Mouse (Mus musculus) hindbrain, embryonic 11.5 days (tissue): Measurements from ENCODE around the gene Kcnma1. TPM values are rescaled to one million over a fixed set of nuclear protein-coding genes. Genes with fewer than 3 reads are reported as not detected.

ENCODE experiments used
- ATAC-seq: fragments of 200-750 bp; cut with Nextera tagmentation; 2 replicates; pipeline ENCODE4 v1.8.0; 2017; ENCODE audit warnings: mild to moderate bottlenecking, moderate TSS enrichment, moderate library complexity; ENCODE audit not compliant: low FRiP score
- DNase-seq: peaks from one replicate; pipeline ENCODE4 v3.0.0-alpha.2; 2015; ENCODE audit warnings: low spot score
- H3K27ac ChIP-seq: fragments of 300-500 bp; sonication (generic); 2 replicates; pipeline ENCODE4 v1.5.1; 2014; ENCODE audit warnings: mild to moderate bottlenecking, low read depth, low read length
- H3K27me3 ChIP-seq: fragments of 300-500 bp; sonication (generic); 2 replicates; pipeline ENCODE4 v1.6.1; 2014; ENCODE audit warnings: mild to moderate bottlenecking, low read length, moderate library complexity, mixed read lengths; ENCODE audit not compliant: control insufficient read depth, insufficient read depth
- H3K36me3 ChIP-seq: fragments of 300-500 bp; sonication (generic); 2 replicates; pipeline ENCODE4 v1.6.1; 2014; ENCODE audit warnings: mild to moderate bottlenecking, low read length, moderate library complexity, mixed read lengths; ENCODE audit not compliant: control insufficient read depth, insufficient read depth
- H3K4me1 ChIP-seq: fragments of 300-500 bp; sonication (generic); replicated peaks from 2 replicates; pipeline ENCODE4 v1.6.1; 2014; ENCODE audit warnings: low read length, mixed read lengths; ENCODE audit not compliant: control insufficient read depth, insufficient read depth
- H3K4me2 ChIP-seq: fragments of 300-500 bp; sonication (generic); replicated peaks from 2 replicates; pipeline ENCODE4 v1.6.1; 2014; ENCODE audit warnings: mild to moderate bottlenecking, low read depth, low read length
- H3K4me3 ChIP-seq: fragments of 300-500 bp; sonication (generic); 2 replicates; pipeline ENCODE4 v1.5.1; 2014; ENCODE audit warnings: low read depth, low read length
- H3K9ac ChIP-seq: fragments of 300-500 bp; sonication (generic); 2 replicates; pipeline ENCODE4 v1.6.1; 2014; ENCODE audit warnings: low read depth, low read length
- H3K9me3 ChIP-seq: fragments of 300-500 bp; sonication (generic); 2 replicates; pipeline ENCODE4 v1.6.1; 2016; ENCODE audit warnings: low read length; ENCODE audit not compliant: control insufficient read depth
- WGBS: fragments of 180-500 bp; shearing (Covaris S2); extraction: QIAGEN DNeasy Blood & Tissue Kit; methylation state at CpG from one replicate; pipeline ENCODE4 v1.1.7; 2014; 5-methylcytosine and 5-hydroxymethylcytosine counted together
- polyA plus RNA-seq: library from polyadenylated mRNA; unstranded; fragments of >200 nt; fragmentation: Nextera tagmentation; extraction: Ambion mirVana; gene quantifications from 2 replicates; pipeline ENCODE4 v1.2.1, GENCODE M21; 2014

Kcnma1 gene
- polyA plus RNA-seq, 1 experiment from 2014 or later, result 1.8 TPM

GRCm38 (mm10) chr14:23592826-23593447 is 421.4 kb downstream of the Kcnma1 start:
- H3K27ac ChIP-seq, result no peak overlapping the region
- ATAC-seq (peak; percentile 60; the same call in 1 of the 2 replicates), DNase-seq (peak; percentile 20)
- no peaks in the 10 kb centered on the region for H3K9me3 ChIP-seq
- no peak overlapping the region for H3K4me2 ChIP-seq
- WGBS, result 23% methylated on average over 6 of the region's 6 CpGs
- no peaks in the 10 kb centered on the region for H3K4me1 ChIP-seq
- H3K9ac ChIP-seq, result no peak overlapping the region
- no peak overlapping the region for H3K4me3 ChIP-seq
- H3K27me3 ChIP-seq, result no peaks in the 10 kb centered on the region
- H3K36me3 ChIP-seq, result no peaks in the 10 kb centered on the region

- Histone ChIP-seq H3K9me3 (no peaks in the 10 kb centered on the region), H3K36me3 (no peaks in the 10 kb centered on the region), H3K9ac (no peak overlapping the region), H3K4me2 (no peak overlapping the region), H3K27ac (no peak overlapping the region), H3K27me3 (no peaks in the 10 kb centered on the region), H3K4me1 (no peaks in the 10 kb centered on the region), H3K4me3 (no peak overlapping the region)
- DNase-seq (no peak), ATAC-seq (no peak)
- WGBS, result 79% methylated on average over 7 of the region's 7 CpGs
These were observed 424.4 kb downstream of the Kcnma1 start for GRCm38 (mm10) chr14:23589744-23590481.

GRCm38 (mm10) chr14:23587451-23587850 is 426.8 kb downstream of the Kcnma1 start:
- no peak for ATAC-seq
- Histone ChIP-seq H3K4me2 (no peak overlapping the region), H3K27ac (no peak overlapping the region), H3K4me1 (no peaks in the 10 kb centered on the region), H3K4me3 (no peak overlapping the region), H3K9me3 (no peaks in the 10 kb centered on the region), H3K27me3 (no peaks in the 10 kb centered on the region), H3K36me3 (no peaks in the 10 kb centered on the region), H3K9ac (no peak overlapping the region)
- DNase-seq, result no peak
- WGBS, result 81% methylated on average over 9 of the region's 9 CpGs

DNA sequence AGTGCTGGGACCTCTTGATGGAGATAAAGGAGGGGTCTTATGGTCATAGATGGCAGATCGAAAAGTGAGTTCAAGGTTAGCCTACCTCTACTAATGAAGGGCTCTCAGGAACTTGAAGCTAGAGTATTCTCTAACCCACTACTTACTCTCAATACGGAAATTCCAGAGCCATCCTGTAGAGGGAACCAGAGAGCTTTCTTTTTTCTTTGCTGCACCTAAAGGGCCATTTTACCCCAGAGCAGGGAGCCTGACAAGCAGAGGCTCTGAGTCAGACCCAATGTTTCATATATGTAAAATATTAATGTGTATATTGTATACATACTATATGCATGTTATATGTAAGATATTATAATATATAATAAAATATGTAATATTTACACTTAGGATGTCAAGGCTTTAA is 431.1 kb downstream of the Kcnma1 start:
- H3K9ac ChIP-seq, result no peak overlapping the region
- WGBS, result 27% methylated on average over 2 of the region's 2 CpGs
- H3K4me1 ChIP-seq, result no peaks in the 10 kb centered on the region
- no peak overlapping the region for H3K4me3 ChIP-seq
- H3K36me3 ChIP-seq, result no peaks in the 10 kb centered on the region
- H3K4me2 ChIP-seq, result no peak overlapping the region
- no peaks in the 10 kb centered on the region for H3K27me3 ChIP-seq
- peak; percentile 81 for DNase-seq
- H3K27ac ChIP-seq, result no peak overlapping the region
- no peak for ATAC-seq
- no peaks in the 10 kb centered on the region for H3K9me3 ChIP-seq

DNA sequence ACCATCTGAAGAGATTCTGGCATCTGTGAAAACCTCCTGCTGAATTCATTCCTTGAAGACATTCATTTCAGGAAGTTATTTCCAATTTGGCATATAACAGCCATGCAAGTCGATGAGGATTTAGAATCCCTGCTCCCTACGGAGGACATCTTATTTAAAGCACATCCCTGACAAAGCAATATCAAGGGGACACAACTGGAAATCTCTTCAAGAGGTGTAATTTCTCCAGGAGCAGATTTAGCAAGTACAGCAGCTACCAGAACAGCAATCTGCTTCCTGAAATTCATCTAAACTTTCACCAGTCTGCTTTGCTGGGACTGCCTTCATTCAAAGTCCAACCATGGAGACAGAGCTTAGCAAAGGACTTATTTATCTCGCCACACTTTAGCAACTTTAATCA is 433.0 kb downstream of the Kcnma1 start:
- no peak overlapping the region for H3K4me2 ChIP-seq
- H3K4me3 ChIP-seq, result no peak overlapping the region
- H3K4me1 ChIP-seq, result no peaks in the 10 kb centered on the region
- H3K27ac ChIP-seq, result no peak overlapping the region
- no peaks in the 10 kb centered on the region for H3K27me3 ChIP-seq
- no peaks in the 10 kb centered on the region for H3K36me3 ChIP-seq
- no peak for ATAC-seq
- 82% methylated on average over 3 of the region's 3 CpGs for WGBS
- no peak overlapping the region for H3K9ac ChIP-seq
- H3K9me3 ChIP-seq, result no peaks in the 10 kb centered on the region
- no peak for DNase-seq

DNA sequence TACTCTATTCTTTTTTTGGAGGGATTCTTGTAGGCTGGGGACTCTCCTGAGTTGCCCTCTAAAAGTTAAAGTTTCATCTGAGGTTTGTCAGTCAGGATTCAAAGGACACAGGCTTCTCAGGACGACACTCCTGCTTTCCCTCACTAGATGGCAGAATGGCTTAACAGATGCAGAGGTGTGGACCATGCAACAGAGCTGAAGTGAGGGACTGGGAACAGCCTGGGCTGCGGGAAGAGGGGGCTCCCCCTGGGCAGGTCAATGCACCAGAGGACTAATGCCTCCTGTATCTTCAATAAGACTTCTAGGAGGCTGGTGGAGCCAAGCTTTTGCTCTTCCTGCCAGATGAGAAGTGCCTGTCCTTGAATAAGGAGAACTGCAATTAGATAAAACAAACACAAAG is 438.3 kb downstream of the Kcnma1 start:
- no peak overlapping the region for H3K9ac ChIP-seq
- no peaks in the 10 kb centered on the region for H3K4me1 ChIP-seq
- no peak overlapping the region for H3K4me3 ChIP-seq
- peak; percentile 38 for DNase-seq
- H3K4me2 ChIP-seq, result no peak overlapping the region
- H3K36me3 ChIP-seq, result no peaks in the 10 kb centered on the region
- ATAC-seq, result no peak
- H3K9me3 ChIP-seq, result no peaks in the 10 kb centered on the region
- no peak overlapping the region for H3K27ac ChIP-seq
- 5% methylated on average over 2 of the region's 2 CpGs for WGBS
- no peaks in the 10 kb centered on the region for H3K27me3 ChIP-seq

DNA sequence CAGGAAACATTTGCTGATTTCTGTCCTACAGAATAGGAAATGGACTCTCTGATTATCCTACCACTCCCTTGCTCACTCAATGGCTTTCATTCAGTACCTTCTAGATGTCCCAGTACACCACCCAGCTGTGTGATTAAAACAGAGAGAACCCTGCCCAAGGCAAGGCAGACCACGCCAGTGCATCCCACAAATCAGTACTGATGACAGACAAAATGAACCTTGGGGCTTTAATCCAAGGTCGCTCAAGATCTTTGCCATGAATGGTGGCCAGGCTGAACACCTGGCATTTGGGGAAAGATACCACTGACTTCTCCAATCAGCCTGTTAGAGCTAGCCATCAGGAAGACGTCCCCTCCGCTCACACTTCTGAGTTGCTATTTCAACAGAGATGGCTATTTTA is 440.2 kb downstream of the Kcnma1 start:
- ATAC-seq (no peak), DNase-seq (no peak)
- H3K27me3 ChIP-seq, result no peaks in the 10 kb centered on the region
- no peaks in the 10 kb centered on the region for H3K9me3 ChIP-seq
- no peak overlapping the region for H3K4me3 ChIP-seq
- H3K27ac ChIP-seq, result no peak overlapping the region
- H3K4me2 ChIP-seq, result no peak overlapping the region
- 78% methylated on average over 4 of the region's 4 CpGs for WGBS
- no peaks in the 10 kb centered on the region for H3K36me3 ChIP-seq
- H3K4me1 ChIP-seq, result no peaks in the 10 kb centered on the region
- no peak overlapping the region for H3K9ac ChIP-seq

GRCm38 (mm10) chr14:23573385-23573784 is 440.9 kb downstream of the Kcnma1 start:
- Histone ChIP-seq H3K27ac (no peak overlapping the region), H3K4me1 (no peaks in the 10 kb centered on the region), H3K4me3 (no peak overlapping the region), H3K9ac (no peak overlapping the region), H3K36me3 (no peaks in the 10 kb centered on the region), H3K27me3 (no peaks in the 10 kb centered on the region), H3K4me2 (no peak overlapping the region), H3K9me3 (no peaks in the 10 kb centered on the region)
- ATAC-seq (no peak), DNase-seq (no peak)
- 79% methylated on average over 3 of the region's 3 CpGs for WGBS

DNA sequence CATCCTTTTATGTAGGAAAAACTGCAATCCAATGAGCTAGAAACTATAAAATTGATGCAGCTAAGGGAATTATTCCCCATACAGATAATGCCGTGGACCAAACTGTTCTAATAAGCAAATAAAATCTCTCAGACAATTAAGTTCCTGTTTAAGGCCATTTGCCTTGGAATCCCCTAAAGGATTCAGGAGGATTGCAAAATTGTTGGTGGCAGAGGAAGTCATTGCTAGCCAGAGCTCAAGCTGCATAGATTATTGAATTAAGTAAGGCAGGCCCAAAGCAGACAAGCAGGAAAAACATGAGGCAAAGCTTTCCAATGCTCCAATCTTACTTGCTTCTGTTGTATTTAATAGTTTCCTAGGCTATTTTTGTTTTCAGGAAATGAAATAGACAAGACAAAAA is 441.5 kb downstream of the Kcnma1 start:
- H3K27me3 ChIP-seq, result no peaks in the 10 kb centered on the region
- no peak for ATAC-seq
- H3K27ac ChIP-seq, result no peak overlapping the region
- H3K4me1 ChIP-seq, result no peaks in the 10 kb centered on the region
- H3K9ac ChIP-seq, result no peak overlapping the region
- WGBS, result 78% methylated on average over 1 of the region's 1 CpGs
- H3K36me3 ChIP-seq, result no peaks in the 10 kb centered on the region
- no peak for DNase-seq
- no peak overlapping the region for H3K4me2 ChIP-seq
- no peaks in the 10 kb centered on the region for H3K9me3 ChIP-seq
- no peak overlapping the region for H3K4me3 ChIP-seq
